Mouse (Mus musculus) megakaryocyte-erythroid progenitor cell, adult 5-6 weeks (primary cell): ENCODE measurements at regions not wholly inside any gene's neighbourhood (a gene's known extent, or its start where the extent isn't known, plus 50 kb on each side); places are given as distances from the start of the nearest gene placed in this dataset.
A peak's percentile ranks its signal among the peaks of the same experiment; 100 is the strongest.

Experiments
- ATAC-seq: replicated peaks from 2 replicates; pipeline ENCODE4 v1.8.0; 2016; ENCODE audit warnings: mild to moderate bottlenecking, inconsistent platforms; ENCODE audit not compliant: severe bottlenecking, poor library complexity, low FRiP score, low TSS enrichment

DNA sequence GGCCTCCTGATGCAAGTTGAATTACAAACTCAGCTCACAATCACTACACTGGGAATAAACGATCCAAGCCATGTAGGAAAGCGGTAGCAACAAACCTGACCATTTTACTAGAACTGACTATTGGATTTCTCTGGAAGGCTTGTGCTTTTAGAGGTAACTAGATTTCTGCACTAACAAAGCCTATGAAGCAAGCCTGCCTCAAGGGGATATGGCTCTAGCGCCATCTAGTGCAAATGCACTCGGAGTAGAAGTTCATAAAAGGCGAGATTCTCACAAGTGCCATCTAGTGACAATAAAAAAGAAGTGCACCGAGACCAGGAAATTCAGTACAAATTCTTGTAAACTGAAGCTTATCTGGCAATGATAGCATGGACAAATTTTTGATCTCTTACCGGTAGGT lies 364.9 kb upstream of the Fmr1 start:
- ATAC-seq = peak; percentile 67
